Mouse (Mus musculus): Measurements from ENCODE around the gene Uox. TPM values are rescaled to one million over a fixed set of nuclear protein-coding genes. Genes with fewer than 3 reads are reported as not detected.

Gene Uox
- total RNA-seq (2022): not detected

DNA sequence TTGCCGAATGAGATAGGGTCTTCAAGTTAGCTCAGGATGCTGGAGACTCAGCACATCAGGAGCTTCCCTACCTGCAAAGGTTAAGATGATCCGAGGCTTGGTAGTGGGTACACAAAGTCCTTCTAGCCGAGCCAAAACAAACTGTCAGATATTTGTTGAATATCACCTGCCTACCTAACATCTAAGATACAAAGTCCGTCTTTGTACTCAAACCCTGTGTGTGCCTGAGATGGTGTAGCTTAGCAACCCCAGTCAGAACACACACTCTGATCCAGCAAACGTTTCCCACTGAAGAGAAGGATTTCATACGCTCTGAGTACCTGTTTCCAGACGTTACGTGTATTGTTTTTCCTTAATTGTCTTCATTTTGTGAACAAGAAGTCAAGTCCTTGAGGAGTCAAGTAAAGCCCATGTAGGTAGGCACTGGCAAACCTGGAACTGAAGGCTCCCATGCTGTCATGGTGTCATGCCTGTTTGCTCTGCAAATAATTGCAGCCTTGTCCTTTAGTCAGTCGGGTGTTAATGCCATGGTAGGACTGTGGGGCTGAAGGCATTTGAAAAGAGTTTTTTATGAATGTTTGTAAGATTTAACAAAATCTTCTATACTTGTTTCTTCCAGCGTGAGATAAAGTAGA, at the start of gene Uox:
Gene Uox, plus strand, starts transcription at position 279 of the 635 bp plus-strand sequence.
- DNase-seq (ENCODE audit: low spot score): no peak

DNA sequence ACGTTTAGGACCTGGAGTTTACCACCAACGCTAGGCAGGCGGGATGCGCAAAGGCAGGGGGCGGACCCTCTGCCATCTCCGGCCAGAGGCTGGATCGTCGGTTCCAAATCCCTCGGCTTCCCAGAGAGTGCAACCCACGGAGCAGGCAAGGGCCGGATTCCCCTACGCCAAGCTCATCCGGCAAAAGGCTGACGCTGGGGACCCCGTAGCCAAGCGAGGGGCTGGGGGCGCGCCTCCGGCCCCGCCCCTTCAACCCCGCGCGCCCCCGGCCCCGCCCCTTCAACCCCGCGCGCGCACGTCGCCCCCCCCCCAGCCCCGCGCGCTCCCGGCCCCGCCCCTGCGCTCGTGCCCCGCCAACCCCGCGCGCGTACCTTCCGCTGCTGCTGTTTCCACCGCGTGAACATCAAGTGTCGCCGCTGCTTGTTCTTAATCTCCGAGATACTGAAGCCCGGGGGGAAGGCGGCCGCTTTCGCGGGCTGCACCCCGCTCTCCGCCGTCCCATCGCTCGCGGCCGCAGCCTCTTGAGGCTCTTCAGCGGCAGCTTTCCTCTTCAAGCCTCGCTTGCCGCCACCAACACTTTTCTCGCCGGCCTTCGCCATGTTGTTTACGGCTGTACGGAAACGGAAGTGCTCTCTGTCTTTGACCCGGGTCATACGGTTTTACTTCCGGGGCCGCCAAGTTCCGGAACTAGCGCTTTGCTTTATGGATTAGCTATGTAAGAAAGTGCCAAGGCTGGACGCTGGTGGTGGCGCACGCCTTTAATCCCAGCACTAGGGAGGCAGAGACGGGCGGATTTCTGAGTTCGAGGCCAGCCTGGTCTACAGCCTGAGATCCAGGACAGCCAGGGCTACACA, 49.2 kb upstream of the Uox start, which contains the start of gene Rpf1:
Gene Rpf1, minus strand, starts transcription at position 632 of the 854 bp plus-strand sequence.
- peak; percentile 92 for DNase-seq (ENCODE audit: low spot score)

DNA sequence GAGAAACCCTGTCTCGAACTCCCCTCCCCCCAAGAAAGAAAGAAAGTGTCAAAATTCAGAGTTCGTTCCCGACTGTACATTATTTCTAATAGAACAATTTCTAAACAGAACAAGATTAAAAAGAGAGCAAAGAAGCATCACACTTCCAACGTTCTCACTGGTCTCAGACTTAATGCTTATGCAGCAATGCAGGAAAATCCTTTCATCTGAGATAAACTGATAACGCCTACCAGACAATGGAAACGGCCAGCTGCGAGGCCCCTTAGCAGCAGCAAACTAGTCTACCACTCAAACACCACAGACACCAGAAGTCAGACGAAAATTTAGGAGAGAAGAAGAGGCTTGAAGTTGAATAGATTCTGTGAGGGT, 48.6 kb upstream of the Uox start:
- no peak for DNase-seq (ENCODE audit: low spot score)

DNA sequence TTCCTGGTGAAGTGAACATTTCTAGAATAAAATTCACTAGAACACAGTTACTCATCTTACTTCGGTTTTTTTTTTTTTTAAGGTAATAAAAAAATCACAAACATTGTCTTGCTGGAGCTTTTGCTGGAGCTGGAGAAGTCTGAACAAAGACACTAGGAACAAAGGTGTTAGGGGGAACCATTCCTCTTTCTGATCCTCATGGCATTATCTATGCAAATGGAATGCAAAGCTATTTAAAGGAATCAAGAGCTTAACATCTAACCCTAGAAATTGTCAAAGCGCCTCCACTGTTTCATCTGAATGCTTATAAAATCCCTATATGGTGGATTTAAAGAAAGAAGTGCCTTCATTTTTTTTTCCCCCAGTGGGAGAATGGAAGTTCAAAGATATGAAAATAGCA, 41.9 kb upstream of the Uox start:
- DNase-seq (ENCODE audit: low spot score): no peak

DNA sequence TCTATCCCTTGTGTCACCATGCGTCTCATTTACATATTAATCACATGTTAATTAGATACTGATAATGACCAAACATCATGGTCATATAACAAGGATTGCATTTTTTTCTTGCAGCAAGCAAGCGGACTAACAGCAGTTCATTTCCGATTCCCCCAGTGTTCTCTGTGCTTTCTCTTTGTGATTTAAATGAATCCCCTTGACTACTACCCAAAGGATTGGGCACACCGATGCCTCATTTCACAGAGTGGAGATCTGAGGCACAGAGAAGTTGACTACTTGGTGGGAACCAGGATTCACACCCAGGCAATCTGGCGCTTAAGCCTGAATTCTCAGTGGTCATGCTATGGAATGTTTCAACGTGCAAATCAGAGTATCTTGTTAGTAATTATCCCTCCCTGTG, 35.2 kb upstream of the Uox start:
- DNase-seq (ENCODE audit: low spot score): no peak

DNA sequence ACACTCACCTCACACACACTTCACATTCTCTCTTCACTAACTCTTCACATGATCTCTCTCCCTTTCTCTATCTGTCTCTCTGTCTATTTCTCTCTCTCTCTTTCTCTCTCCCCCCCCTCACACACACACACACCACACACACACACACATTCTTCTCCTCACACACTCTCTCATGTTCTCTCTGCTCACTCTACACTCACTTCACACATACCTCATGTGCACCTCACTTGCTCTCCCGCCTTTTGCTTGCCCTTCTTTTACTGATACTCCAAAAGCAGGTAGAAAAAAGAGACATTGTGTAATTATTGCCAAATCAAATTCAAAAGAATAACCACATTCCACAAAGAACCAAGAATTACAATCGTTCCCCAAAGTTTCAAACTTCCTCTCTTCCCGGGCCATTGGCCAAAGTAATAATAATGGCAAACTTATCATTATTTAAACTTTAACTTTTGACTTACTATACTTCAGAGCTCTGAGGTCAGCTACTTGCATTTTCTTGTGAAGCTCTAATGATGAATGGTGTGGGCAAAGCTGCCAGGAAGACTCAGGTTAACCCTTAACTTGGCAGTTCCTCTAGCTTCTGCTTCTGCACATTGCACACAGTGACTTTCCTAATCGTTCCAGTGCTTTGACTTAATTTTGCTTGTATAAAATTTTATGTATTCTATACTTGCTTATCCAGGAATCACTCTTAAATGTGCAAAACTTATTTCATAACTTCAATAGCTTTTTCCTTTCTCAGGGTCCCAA, 29.5 kb upstream of the Uox start:
- no peak for DNase-seq (ENCODE audit: low spot score)

DNA sequence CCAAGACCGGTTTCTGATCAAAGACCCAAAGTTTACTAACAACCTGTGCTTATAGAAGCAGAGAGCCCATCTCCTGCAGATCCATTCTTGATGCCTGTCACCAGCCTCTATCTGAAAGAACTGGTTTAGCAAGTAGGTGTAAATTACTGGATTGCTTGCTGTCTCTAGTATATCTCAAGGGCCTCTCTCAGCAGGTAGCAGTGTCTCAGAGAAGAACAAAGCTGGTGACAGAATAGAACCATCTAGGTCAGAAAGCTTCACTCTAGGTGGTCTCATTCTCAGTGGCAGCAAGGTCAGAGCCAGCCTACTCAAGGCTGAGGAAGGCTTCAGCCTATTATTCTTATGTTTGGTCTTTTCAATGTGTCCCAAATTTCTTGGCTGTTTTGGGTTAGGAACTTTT, 26.6 kb upstream of the Uox start:
- DNase-seq (ENCODE audit: low spot score): no peak

DNA sequence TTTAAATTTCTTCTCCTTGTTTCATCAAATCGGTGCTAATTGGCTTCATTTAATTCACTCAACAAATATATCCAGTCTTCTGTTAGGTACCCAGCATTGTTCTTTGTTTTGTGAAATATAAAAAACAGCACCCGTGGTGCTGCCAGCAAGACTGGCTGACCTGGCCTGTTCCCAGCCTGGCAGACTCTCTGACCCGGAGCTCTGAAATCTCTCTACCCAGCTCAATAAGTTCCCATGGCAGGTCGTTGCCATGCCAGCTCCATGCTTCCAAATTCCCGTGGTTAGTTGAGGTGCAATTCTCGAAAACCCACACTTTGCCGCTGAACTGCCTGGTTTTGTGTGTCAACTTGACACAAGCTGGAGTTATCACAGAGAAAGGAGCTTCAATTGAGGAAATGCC, 15.4 kb upstream of the Uox start:
- DNase-seq (ENCODE audit: low spot score): no peak

DNA sequence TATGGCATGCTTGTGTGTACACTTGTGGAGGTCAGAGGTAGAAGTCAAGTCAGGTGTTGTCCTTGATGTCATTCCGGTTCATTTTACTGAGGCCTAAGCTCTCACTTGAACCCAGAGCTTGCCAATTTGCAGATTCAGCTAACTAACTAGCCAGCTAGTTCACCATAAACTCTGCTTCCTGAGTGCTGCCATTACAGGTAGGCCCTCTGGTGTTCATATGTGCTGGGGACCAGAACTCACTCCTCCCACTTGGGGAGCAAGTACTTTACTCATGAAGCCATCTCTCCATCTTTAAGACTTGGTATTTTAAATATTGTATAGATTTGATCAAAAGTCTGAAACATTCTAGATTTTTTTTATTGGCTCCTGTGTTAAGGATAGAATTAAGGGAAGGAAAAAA, 13.7 kb upstream of the Uox start:
- DNase-seq (ENCODE audit: low spot score): no peak

DNA sequence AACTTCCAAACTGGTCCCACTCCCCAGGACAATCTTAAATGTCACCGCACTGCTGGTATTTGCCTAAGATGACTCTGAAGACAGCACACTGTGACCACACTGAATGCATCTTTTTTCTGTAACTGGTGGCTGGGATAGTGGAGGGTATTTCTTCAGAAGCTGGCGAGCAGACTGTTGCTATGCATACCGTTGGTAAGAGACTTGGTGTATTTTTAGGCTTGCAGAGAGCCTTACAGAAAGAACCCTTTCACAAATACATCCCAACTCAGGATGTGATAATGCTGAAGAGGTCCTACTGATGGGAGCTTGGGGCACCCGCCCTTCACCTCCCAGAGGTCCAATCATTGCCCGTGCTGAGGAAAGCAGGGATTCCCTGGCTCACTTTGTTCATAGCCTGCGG, 12.7 kb upstream of the Uox start:
- DNase-seq (ENCODE audit: low spot score): no peak

DNA sequence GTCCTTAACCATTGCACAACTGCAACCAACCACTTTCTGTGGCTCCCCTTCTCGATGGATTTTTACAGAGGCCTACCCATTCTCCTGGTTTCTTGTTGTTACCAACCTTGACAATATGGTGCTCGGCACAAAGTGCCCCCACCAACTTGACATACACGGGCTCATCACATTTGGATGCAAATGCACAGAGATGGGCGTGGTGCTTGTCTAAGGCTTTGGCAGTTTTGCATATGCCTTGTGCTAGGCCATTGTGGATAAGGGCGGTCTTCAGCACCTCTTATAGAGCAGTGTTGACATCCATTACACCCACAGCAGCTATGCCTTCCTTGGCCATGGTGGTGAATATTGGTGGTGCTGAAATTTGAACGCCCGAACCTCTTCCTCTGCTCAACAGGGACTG, 7.3 kb upstream of the Uox start:
- no peak for DNase-seq (ENCODE audit: low spot score)

DNA sequence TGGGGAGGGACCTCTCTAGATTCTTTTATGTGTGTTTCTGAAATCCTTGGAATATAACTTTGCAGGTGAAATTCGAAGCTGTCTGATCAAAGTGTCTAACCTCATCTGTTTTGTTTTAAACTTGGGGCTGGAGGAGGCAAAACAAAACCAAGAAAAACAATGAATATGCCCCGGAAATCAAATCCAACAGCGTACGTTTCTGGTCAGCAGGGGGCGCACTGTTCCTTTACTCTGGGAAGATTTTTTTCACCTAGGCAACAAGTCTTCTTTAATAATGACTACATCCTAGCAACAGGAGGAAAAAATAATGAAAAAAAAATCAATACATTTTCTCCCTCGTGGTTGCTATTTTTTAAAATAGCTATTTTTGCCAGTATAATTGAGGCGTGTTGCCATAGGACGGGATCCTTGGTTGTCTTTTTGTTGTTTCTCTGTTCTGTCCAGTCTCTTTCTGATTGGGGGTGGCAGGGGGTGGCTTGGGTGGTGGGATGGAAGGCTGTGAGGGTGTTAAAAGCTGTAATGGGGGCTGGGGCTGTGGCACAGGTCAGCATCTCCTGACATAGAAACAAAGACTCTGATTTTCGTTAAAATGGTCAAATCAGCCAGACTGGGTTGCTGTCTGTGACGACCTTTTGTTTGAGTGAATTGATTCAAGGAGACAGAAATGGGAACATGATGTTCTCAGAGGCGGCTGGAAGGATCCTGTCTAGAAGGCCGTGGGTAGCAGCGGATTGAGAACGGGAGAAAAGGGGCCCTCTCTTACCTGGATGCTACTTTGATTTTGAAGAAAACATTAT, 5.8 kb upstream of the Uox start:
- peak; percentile 79 for DNase-seq (ENCODE audit: low spot score)

DNA sequence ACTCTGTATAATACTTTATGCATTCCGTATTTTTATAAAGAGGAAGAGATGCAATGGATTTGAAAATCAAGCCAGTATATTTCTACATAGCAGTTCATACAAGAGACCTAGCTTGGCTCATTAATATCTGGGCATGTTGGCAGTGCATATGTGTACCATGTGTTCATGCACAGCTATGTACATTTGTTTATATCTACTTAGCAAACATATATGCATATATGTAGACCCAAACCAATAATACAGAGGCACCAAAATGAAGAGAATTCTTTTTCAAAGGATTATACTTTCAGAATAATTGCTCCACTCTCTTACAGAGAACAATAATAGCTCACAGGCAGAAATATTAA, 5.2 kb upstream of the Uox start:
- no peak for DNase-seq (ENCODE audit: low spot score)

DNA sequence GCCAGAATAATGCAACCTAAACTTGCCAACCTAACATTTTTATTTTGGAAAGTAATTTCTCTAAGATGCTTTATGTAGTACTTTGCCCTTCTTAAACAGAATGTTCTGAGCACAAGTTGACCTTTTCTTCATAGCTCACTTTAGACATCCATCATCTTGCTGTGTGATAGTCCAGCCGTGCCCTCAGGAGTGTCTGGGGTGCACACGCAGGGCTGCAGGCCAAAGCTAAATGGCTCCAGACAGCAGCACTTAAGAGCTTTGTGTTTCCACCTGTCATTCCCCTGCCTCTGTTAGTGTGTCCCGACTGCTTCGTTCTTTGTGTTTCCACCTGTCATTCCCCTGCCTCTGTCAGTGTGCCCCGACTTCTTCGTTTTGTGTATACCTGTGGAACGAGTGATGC, 2.9 kb upstream of the Uox start:
- no peak for DNase-seq (ENCODE audit: low spot score)

DNA sequence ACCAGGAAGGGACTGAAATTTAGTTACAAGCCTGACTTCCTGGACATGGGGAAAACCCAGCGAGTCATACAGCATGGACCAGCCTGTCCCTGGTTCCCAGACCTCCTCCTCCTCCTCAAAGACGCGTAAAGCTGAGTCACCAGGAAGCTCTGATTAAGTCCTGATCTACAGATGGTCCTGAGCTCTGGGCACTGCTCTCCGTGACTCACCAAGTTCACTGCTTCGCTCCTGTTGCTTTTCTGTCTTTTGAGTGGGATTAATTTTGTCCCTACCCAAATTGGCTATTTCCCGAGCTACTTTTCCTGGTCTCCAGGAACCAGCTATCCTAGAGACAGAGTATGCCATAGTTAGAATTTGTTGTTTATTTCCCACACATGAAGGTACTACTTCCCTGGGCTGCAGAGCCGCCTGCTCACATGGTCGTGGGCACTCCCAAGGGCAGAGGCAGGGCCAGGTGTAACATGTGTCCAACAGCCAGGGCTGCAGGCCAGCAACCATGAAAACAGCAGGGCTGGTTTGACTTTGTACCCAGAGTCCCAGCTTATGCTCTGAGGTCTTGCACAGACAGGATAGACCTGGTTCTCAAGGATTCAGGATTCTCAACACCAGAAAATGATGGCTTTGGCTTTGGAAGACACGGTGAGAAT, 2.2 kb upstream of the Uox start:
- peak; percentile 6 for DNase-seq (ENCODE audit: low spot score)

DNA sequence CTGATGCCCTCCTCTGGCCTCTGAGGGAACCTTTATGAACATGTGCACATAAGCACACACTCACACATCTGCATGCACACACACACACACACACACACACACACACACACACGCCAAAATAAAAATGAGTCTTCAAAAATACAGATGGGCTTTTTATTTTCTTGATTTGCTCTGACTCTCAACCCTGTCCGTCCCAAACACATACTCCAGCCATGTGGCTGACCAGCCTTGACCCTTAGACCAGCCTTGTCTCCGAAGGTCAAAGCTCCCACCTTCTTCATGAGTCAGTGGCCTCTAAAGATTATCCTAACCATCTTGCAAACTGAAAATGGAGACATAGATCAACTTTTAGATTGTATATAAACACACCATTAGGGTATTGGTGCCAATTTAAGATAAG, 632 bp upstream of the Uox start:
- no peak for DNase-seq (ENCODE audit: low spot score)

DNA sequence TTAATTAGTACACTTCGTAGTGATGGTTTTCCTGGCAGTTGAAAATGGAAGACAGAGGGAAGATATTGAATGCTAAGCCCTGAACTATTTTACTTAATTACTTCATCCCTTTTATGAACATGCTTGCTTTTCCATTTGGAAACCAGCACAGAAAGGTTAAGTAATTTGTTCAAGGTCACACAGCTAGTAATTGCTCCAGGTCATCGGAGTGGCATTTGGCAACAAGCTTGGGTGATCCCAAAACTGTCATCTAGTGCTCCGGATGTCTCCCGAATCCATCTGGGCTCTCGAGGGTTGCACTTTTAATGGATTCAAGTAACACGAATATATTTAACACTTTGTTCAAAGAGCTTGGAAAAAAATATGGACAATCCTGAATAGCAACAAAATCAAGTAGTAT, 713 bp downstream of the Uox start:
- DNase-seq (ENCODE audit: low spot score): no peak

DNA sequence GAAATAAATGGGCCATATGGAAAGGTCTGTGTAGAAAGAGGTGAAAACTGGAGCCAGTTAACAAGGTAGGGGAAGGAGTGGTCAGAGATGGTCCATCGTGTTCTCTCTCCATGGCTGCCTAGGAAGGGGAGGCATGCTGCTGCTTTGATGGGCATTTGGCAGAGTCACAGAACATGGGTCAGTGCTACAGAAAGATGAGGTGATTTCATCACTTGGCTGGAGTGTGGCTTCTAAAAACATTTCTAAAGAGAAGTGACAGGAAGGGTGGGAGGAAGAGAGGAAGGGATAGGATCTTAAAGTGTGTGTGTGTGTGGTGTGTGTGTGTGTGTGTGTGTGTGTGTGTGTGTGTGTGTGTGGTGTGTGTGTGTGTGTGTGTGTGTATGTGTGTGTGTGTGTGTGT, 1.1 kb downstream of the Uox start:
- no peak for DNase-seq (ENCODE audit: low spot score)

DNA sequence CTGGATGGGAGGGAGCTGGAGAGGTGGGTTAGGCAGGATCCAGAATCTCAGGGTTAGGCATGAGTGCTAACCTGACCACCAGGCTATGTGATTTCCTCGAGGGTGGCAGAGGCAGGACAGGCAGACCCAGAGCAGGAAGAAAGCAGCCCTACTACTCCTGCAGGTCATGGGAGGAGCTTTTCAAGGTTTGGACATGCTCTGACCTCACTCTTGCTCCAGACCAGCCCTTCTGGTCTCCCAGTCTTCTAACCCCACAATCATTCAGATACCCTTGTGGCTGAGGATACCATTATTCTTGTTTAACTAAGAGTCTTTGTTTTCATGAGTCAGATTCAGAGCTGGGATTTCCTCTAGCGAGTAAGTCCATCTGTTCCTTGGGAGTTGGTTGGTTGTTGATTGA, 7.4 kb downstream of the Uox start:
- no peak for DNase-seq (ENCODE audit: low spot score)

DNA sequence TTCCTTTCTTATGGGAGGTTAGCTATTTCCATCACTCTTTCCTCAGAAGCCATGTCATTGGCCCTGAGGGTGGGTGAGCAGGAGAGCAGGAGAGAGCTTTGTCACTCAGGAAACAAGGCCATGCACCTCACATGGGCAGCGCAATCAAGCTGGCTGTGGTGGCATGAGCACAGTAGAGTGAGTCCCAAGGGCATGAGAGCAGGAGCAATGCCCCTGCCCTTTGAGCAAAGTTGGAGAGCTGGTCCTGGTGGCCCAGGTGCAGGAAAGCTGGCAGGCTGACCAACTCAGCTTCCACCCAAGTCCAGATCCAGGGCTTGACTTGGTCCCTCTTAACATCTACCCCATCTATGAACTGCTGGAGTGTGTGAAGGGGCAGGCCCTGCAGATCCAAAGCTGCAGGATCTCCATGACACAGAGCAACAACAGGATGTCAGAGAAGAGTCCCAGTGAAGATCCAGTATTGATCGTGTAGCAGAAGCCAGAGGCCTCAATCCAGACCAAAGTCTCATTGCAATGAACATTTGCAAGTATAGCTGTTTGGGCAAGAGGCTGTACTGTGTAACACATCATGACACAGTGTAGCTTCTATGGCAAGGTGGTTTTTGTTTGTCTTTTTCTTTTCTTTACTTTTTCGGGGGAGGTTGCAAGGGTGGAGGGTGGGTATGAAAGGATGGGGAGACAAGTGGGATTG, 10.0 kb downstream of the Uox start:
- DNase-seq (ENCODE audit: low spot score): no peak

DNA sequence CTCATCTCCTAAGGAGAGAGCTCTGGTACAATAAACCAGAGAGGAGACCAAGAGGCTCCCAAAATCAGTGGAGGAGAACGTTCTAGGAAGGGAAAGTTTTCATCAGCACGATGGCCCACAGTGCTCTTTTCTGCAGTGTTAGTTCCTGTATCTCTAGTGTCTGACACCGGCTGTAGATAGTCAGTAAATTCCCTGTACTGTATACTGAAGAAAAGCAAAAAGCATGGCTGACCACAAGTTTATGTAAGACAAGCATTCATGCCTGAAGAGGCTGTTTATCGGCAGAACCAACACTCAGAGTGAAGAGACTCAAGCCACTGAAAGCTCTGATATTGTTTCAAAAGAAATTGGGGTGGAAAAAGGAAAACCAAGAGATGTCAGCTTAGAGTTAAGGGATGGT, 13.3 kb downstream of the Uox start:
- no peak for DNase-seq (ENCODE audit: low spot score)

All from heart, adult 8-10 months (tissue).